Mouse (Mus musculus) cortical plate, adult 2 months (tissue): ENCODE measurements around the gene Phkb.

ENCODE experiments used
- CTCF ChIP-seq: fragments of 200-500 bp; IDR thresholded peaks from 2 replicates; pipeline ENCODE4 v1.5.1; 2011; ENCODE audit warnings: mild to moderate bottlenecking, control low read depth, low read length; ENCODE audit not compliant: insufficient read depth; ENCODE audit errors: extremely low read depth
- POLR2A ChIP-seq: fragments of 200-500 bp; IDR thresholded peaks from 2 replicates; pipeline ENCODE4 v1.6.1; 2011; ENCODE audit warnings: mild to moderate bottlenecking, low read length, control low read depth; ENCODE audit not compliant: insufficient read depth; ENCODE audit errors: extremely low read depth

GRCm38 (mm10) chr8:85854220-85855123 is 13.7 kb downstream of the Phkb start:
- no peak for TF ChIP-seq CTCF
- no peak for TF ChIP-seq POLR2A
